Mouse (Mus musculus) bone marrow, adult 2 months (tissue): ENCODE results near the gene 2900026A02Rik. TPM values are rescaled to one million over a fixed set of nuclear protein-coding genes. Genes with fewer than 3 reads are reported as not detected.

Source experiments
- H3K27ac ChIP-seq: fragments of 200-500 bp; 2 replicates; pipeline ENCODE4 v1.5.1; 2012; ENCODE audit warnings: low read depth, mild to moderate bottlenecking, control low read depth, inconsistent platforms, low read length; ENCODE audit not compliant: control insufficient read depth, poor library complexity, insufficient read depth
- H3K4me1 ChIP-seq: fragments of 200-500 bp; 2 replicates; pipeline ENCODE4 v1.6.1; 2011; ENCODE audit warnings: low read length; ENCODE audit not compliant: control insufficient read depth, insufficient read depth
- H3K4me3 ChIP-seq: fragments of 200-500 bp; replicated peaks from 2 replicates; pipeline ENCODE3; 2011; ENCODE audit warnings: mild to moderate bottlenecking, low read depth, low read length, control low read depth; ENCODE audit not compliant: control insufficient read depth
- CTCF ChIP-seq: fragments of 200-500 bp; IDR thresholded peaks from 2 replicates; pipeline ENCODE4 v1.5.1; 2011; ENCODE audit warnings: low read length, control low read depth; ENCODE audit not compliant: control insufficient read depth, insufficient read depth
- POLR2A ChIP-seq: fragments of 200-500 bp; IDR thresholded peaks from 2 replicates; pipeline ENCODE4 v1.6.1; 2011; ENCODE audit warnings: low read depth, mild to moderate bottlenecking, control low read depth, low read length, borderline replicate concordance; ENCODE audit not compliant: control insufficient read depth
- WGBS: fragments of 180-500 bp; shearing (Covaris S2); methylation state at CpG from one replicate; pipeline ENCODE4 v1.1.7; 2018; 5-methylcytosine and 5-hydroxymethylcytosine counted together
- polyA plus RNA-seq: library from polyadenylated mRNA; stranded (reverse); fragments of >200 nt; gene quantifications from 2 replicates; pipeline ENCODE4 v1.2.4, GENCODE M21; 2011; ENCODE audit warnings: low replicate concordance; ENCODE audit not compliant: missing spikeins, insufficient read depth, insufficient read length

The 2900026A02Rik gene
- polyA plus RNA-seq, 1 experiment: 4.1 TPM

DNA sequence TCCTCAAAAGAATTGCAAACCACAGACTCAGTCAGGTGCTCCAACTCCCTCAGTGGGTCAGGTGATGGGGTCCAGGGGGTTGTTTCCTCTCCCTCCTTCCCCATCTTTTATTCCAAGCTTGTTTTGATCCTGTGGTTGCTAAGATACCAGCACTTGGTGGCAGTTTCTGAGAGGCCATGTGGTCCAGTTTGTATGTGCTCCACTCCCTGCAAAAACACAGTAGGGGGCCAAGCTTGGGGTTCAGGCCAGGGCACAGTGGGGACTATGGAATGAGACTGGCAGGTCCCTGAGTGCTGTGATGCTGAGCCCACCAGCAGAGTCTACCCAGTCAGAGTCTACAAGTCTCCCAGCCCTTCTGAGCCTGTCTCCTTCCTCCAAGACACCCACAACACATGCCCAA lies 171.2 kb downstream of the 2900026A02Rik start:
- TF ChIP-seq CTCF (no peak), POLR2A (no peak)
- peaks cover 1% of the 10 kb centered on the region; the same call in 1 of the 2 replicates for H3K4me1 ChIP-seq
- no peak overlapping the region for H3K27ac ChIP-seq
- H3K4me3 ChIP-seq: no peak overlapping the region

DNA sequence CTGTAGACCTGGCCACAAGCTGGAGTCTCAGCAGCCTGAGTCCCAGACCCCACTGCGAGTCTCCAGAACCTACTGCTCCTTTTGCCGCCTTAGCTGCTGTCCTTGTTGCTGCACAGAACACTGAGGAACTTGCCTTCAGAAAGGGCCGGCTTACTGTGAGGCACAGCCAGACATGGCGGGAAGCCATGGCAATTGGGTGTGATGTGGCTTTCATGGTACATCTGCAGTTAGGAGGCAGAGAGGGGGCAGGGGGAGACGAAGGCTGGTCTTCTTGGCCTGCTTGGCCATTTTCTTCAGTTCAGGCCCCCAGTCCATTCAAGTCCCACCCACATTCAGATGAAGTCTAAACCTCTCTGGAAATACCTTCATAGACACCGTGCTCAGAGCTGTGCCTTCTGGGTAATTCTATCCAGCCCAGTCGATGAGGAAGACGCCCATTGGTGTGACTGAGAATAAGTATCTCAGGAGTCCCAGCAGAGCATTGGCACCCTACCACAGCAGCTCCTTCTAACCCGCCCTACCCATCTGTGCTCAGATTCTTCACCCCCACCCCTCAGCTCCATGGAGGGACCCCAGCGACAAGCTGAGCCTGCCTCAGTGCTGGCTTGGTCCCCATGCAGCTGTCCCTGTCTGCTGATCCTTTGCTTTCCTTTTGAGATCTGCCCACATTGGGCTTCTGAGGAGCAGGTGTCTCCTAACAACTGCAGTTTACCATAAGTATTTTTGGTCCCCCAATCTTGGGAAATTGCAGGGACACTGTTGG lies 175.3 kb downstream of the 2900026A02Rik start:
- Histone ChIP-seq H3K4me1 (no peaks in the 10 kb centered on the region), H3K27ac (no peak overlapping the region), H3K4me3 (no peak overlapping the region)
- 85% methylated on average over 10 of the region's 10 CpGs for WGBS
- no peak for TF ChIP-seq CTCF
- no peak for TF ChIP-seq POLR2A

- no peak overlapping the region for H3K4me3 ChIP-seq
- H3K4me1 ChIP-seq: no peaks in the 10 kb centered on the region
- WGBS: 69% methylated on average over 8 of the region's 8 CpGs
- no peak for TF ChIP-seq POLR2A
- no peak for TF ChIP-seq CTCF
- H3K27ac ChIP-seq: no peak overlapping the region
Measured at GRCm38 (mm10) chr5:113043531-113043930, 177.5 kb downstream of the 2900026A02Rik start.

GRCm38 (mm10) chr5:113041567-113042071 lies 179.4 kb downstream of the 2900026A02Rik start:
- H3K27ac ChIP-seq: no peak overlapping the region
- TF ChIP-seq POLR2A (no peak), CTCF (no peak)
- WGBS: 53% methylated on average over 5 of the region's 5 CpGs
- H3K4me3 ChIP-seq: no peak overlapping the region
- no peaks in the 10 kb centered on the region for H3K4me1 ChIP-seq

DNA sequence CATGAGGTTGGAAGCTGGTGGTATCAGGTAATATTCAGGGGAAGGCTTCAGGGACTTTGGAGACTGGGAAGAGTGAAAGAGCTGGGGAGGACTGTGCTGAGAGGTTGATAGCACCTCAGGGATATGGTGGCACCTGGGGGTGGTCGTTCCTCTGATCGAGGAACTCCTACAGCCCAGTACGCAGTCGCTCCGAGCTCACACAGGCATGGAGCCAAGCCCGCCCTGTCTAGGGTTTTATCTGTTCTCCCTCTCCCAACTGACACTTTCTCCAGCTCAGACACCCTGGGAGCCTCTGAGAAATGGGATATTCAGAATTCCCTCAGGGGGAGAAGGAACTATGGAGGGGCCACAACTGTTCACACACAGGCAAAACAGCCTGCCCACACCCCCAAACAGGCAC lies 180.3 kb downstream of the 2900026A02Rik start:
- WGBS: 67% methylated on average over 6 of the region's 6 CpGs
- no peak for TF ChIP-seq POLR2A
- TF ChIP-seq CTCF: no peak
- H3K4me1 ChIP-seq: no peaks in the 10 kb centered on the region; the same call in 1 of the 2 replicates

DNA sequence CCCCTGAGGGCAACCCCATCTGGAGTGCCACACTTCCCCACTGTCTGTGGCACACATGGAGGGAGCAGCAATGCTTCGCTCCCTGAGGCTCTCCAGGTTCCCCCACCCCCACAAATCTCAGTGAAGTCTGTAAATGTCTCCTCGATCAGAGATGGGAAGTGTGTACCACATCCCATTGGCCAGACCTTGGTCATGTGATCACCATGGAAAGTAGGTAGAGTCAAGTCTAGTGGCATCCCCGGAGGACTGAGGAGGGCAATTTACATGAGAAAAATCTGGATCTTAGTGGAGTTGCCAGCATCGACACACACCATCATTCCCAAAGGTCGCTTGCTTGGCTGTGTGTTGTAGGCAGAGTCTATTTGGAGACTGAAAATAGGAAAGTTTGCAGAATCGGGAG lies 182.4 kb downstream of the 2900026A02Rik start:
- H3K27ac ChIP-seq: no peak overlapping the region
- WGBS: 82% methylated on average over 6 of the region's 6 CpGs
- peaks cover 2% of the 10 kb centered on the region; the same call in 1 of the 2 replicates for H3K4me1 ChIP-seq
- no peak overlapping the region for H3K4me3 ChIP-seq
- TF ChIP-seq POLR2A (no peak), CTCF (no peak)

More for the DNA sequence above, 180.3 kb downstream of the 2900026A02Rik start:
- H3K4me3 ChIP-seq: no peak overlapping the region
- H3K27ac ChIP-seq: no peak overlapping the region

Other genes starting within 250 kb of the 2900026A02Rik start
- 8.1 and 17.4 TPM in 2 replicates for gene Grk3, start 205.4 kb downstream of the 2900026A02Rik start, polyA plus RNA-seq
- not detected in 2 replicates for gene Crybb2, start 151.1 kb downstream of the 2900026A02Rik start, polyA plus RNA-seq
- gene Crybb3, start 139.7 kb downstream of the 2900026A02Rik start, polyA plus RNA-seq: not detected in 2 replicates
- not detected in 2 replicates for gene Tmem211, start 5.7 kb upstream of the 2900026A02Rik start, polyA plus RNA-seq
- gene Sgsm1, start 89.5 kb upstream of the 2900026A02Rik start, polyA plus RNA-seq: not detected in 2 replicates
- gene Aym1, start 136.1 kb upstream of the 2900026A02Rik start, polyA plus RNA-seq: not detected in 2 replicates